Mouse (Mus musculus): ENCODE data around the gene Gpr152. TPM values are rescaled to one million over a fixed set of nuclear protein-coding genes. Genes with fewer than 3 reads are reported as not detected.
"Not testable (repeated sequence)": the region's sequence is repeated elsewhere in the genome, so short reads cannot be mapped to it uniquely, and the experiment has no call there.

Gene Gpr152
- total RNA-seq, 2 experiments from 2014 or later: not detected

GRCm38 (mm10) chr19:4113806-4114230, 25.8 kb upstream of the Gpr152 start:
- H3K27ac ChIP-seq: peak overlapping the region; percentile 80
- TF ChIP-seq CTCF (IDR thresholded peaks at IDR 0.05): no peak
- intact Hi-C loops (cut with DNase I): no loop called here
- peak overlapping the region; percentile 43 for H3K4me3 ChIP-seq
- no peak for DNase-seq

GRCm38 (mm10) chr19:4114551-4114950, 25.0 kb upstream of the Gpr152 start:
- no peak for TF ChIP-seq CTCF (IDR thresholded peaks at IDR 0.05)
- no peak overlapping the region for H3K4me3 ChIP-seq
- no peak for DNase-seq
- intact Hi-C loops (cut with DNase I): no loop called here
- peak overlapping the region; percentile 80; the same call in 1 of the 2 replicates for H3K27ac ChIP-seq

GRCm38 (mm10) chr19:4115144-4115543, 24.4 kb upstream of the Gpr152 start:
- Histone ChIP-seq H3K27ac (no peak overlapping the region), H3K4me3 (no peak overlapping the region)
- no peak for TF ChIP-seq CTCF (IDR thresholded peaks at IDR 0.05)
- no peak for DNase-seq
- intact Hi-C loops (cut with DNase I): no loop called here

GRCm38 (mm10) chr19:4115816-4116215, 23.8 kb upstream of the Gpr152 start:
- TF ChIP-seq CTCF (IDR thresholded peaks at IDR 0.05): no peak
- H3K27ac ChIP-seq: no peak overlapping the region
- intact Hi-C loops (cut with DNase I): no loop called here

GRCm38 (mm10) chr19:4117006-4117405, 22.6 kb upstream of the Gpr152 start:
- intact Hi-C loops (cut with DNase I): no loop called here

More at GRCm38 (mm10) chr19:4115816-4116215, 23.8 kb upstream of the Gpr152 start:
- no peak for DNase-seq
- no peak overlapping the region for H3K4me3 ChIP-seq

GRCm38 (mm10) chr19:4118350-4118749, 21.2 kb upstream of the Gpr152 start:
- intact Hi-C loops (cut with DNase I): no loop called here
- no peak for DNase-seq

More at GRCm38 (mm10) chr19:4117006-4117405, 22.6 kb upstream of the Gpr152 start:
- no peak for DNase-seq
- no peak for TF ChIP-seq CTCF (IDR thresholded peaks at IDR 0.05)
- H3K4me3 ChIP-seq: no peak overlapping the region
- no peak overlapping the region for H3K27ac ChIP-seq

GRCm38 (mm10) chr19:4119716-4120487, 19.7 kb upstream of the Gpr152 start:
- TF ChIP-seq CTCF (IDR thresholded peaks at IDR 0.05): no peak
- Histone ChIP-seq H3K27ac (no peak overlapping the region), H3K4me3 (peak overlapping the region; percentile 84; the same call in 1 of the 2 replicates)
- DNase-seq: no peak
- intact Hi-C loops (cut with DNase I): loop anchor here (2.0 kb wide), 1 partner anchor 21 kb away; the partner anchor contains the start of gene Pitpnm1

More at GRCm38 (mm10) chr19:4118350-4118749, 21.2 kb upstream of the Gpr152 start:
- H3K27ac ChIP-seq: no peak overlapping the region
- TF ChIP-seq CTCF (IDR thresholded peaks at IDR 0.05): no peak
- H3K4me3 ChIP-seq: no peak overlapping the region

GRCm38 (mm10) chr19:4120496-4120895, 19.1 kb upstream of the Gpr152 start:
- intact Hi-C loops (cut with DNase I): loop anchor here (2.0 kb wide), 1 partner anchor 22 kb away; the partner anchor contains the start of gene Pitpnm1
- Histone ChIP-seq H3K4me3 (peak overlapping the region; percentile 84), H3K27ac (peak overlapping the region; percentile 94; the same call in 1 of the 2 replicates)
- no peak for TF ChIP-seq CTCF (IDR thresholded peaks at IDR 0.05)
- DNase-seq: no peak

GRCm38 (mm10) chr19:4121097-4121805, 18.3 kb upstream of the Gpr152 start:
- peak overlapping the region; percentile 84 for H3K4me3 ChIP-seq
- peak overlapping the region; percentile 94 for H3K27ac ChIP-seq
- intact Hi-C loops (cut with DNase I): loop anchor here (2.0 kb wide), 1 partner anchor 22 kb away; the partner anchor contains the start of gene Pitpnm1
- peak; percentile 98 for DNase-seq
- TF ChIP-seq CTCF (IDR thresholded peaks at IDR 0.05): no peak

GRCm38 (mm10) chr19:4121896-4122295, 17.7 kb upstream of the Gpr152 start:
- H3K4me3 ChIP-seq: peak overlapping the region; percentile 84
- intact Hi-C loops (cut with DNase I): loop anchor here (2.0 kb wide), 1 partner anchor 23 kb away; the partner anchor contains the start of gene Pitpnm1
- not testable (repeated sequence) for DNase-seq
- H3K27ac ChIP-seq: peak overlapping the region; percentile 94

GRCm38 (mm10) chr19:4122411-4123370, 16.9 kb upstream of the Gpr152 start:
- H3K4me3 ChIP-seq: no peak overlapping the region
- DNase-seq: no peak
- peak overlapping the region; percentile 94; the same call in 1 of the 2 replicates for H3K27ac ChIP-seq
- intact Hi-C loops (cut with DNase I): no loop called here
- TF ChIP-seq CTCF (IDR thresholded peaks at IDR 0.05): no peak

- H3K27ac ChIP-seq: no peak overlapping the region
- intact Hi-C loops (cut with DNase I): no loop called here
- no peak overlapping the region for H3K4me3 ChIP-seq
- no peak for DNase-seq
- TF ChIP-seq CTCF (IDR thresholded peaks at IDR 0.05): no peak
Measured at GRCm38 (mm10) chr19:4124432-4124831, 15.2 kb upstream of the Gpr152 start.

- peak overlapping the region; percentile 96 for H3K4me3 ChIP-seq
- DNase-seq: not testable (repeated sequence)
- intact Hi-C loops (cut with DNase I): loop anchor here (5.0 kb wide), 2 partner anchors 37 to 67 kb away; partner anchors contain the start of genes Ppp1ca, Rps6kb2 and Tbc1d10c
- H3K27ac ChIP-seq: peak overlapping the region; percentile 93
Measured at GRCm38 (mm10) chr19:4125268-4125667, 14.3 kb upstream of the Gpr152 start.

Measured in gastrocnemius, adult 2 months (tissue).